Mouse (Mus musculus) C2C12 (cell line): ENCODE measurements around the gene Abt1. TPM values are rescaled to one million over a fixed set of nuclear protein-coding genes. Genes with fewer than 3 reads are reported as not detected.

ENCODE experiments used
- H3K27me3 ChIP-seq: one replicate; pipeline ENCODE4 v1.6.1; 2011; ENCODE audit not compliant: control insufficient read depth, insufficient read depth, insufficient read length
- H3K36me3 ChIP-seq: one replicate; pipeline ENCODE4 v1.6.1; 2011; ENCODE audit not compliant: control insufficient read depth, insufficient read depth
- H3K4me3 ChIP-seq: one replicate; pipeline ENCODE4 v1.5.1; 2011; ENCODE audit warnings: mild to moderate bottlenecking, control low read depth; ENCODE audit not compliant: poor library complexity, insufficient read depth, severe bottlenecking
- H3K79me2 ChIP-seq: one replicate; pipeline ENCODE4 v1.6.1; 2011; ENCODE audit not compliant: control insufficient read depth, insufficient read depth
- H3K79me3 ChIP-seq: one replicate; pipeline ENCODE4 v1.6.1; 2011; ENCODE audit warnings: low read depth, control low read depth
- H3ac ChIP-seq: one replicate; pipeline ENCODE3; 2011; ENCODE audit warnings: low read depth; ENCODE audit not compliant: control insufficient read depth, insufficient read length
- CEBPB ChIP-seq: IDR thresholded peaks from one replicate; pipeline ENCODE4 v1.6.1; 2011; ENCODE audit warnings: low read depth, mild to moderate bottlenecking, control low read depth, moderate library complexity
- CTCF ChIP-seq: IDR thresholded peaks from one replicate; pipeline ENCODE4 v1.5.1; 2011; ENCODE audit not compliant: control insufficient read depth, insufficient read depth, insufficient read length
- FOSL1 ChIP-seq: IDR thresholded peaks from one replicate; pipeline ENCODE4 v1.8.0; 2011; ENCODE audit warnings: mild to moderate bottlenecking, low read length; ENCODE audit not compliant: poor library complexity, insufficient read depth, severe bottlenecking
- MAX ChIP-seq: IDR thresholded peaks from one replicate; pipeline ENCODE4 v1.6.1; 2011; ENCODE audit warnings: mild to moderate bottlenecking, control low read depth
- MYOD1 ChIP-seq: IDR thresholded peaks from one replicate; pipeline ENCODE4 v1.6.1; 2011; ENCODE audit warnings: low read depth; ENCODE audit not compliant: control insufficient read depth, insufficient read length
- MYOG ChIP-seq: IDR thresholded peaks from one replicate; pipeline ENCODE4 v1.6.1; 2011; ENCODE audit not compliant: control insufficient read depth, insufficient read length; ENCODE audit errors: extremely low read depth
- USF1 ChIP-seq: IDR thresholded peaks from one replicate; pipeline ENCODE4 v1.6.1; 2011; ENCODE audit warnings: low read depth, mild to moderate bottlenecking, control low read depth, moderate library complexity
- polyA plus RNA-seq: library from polyadenylated mRNA; unstranded; fragments of >200 nt; fragmentation: generic; extraction: Trizol; gene quantifications from one replicate; pipeline ENCODE4 v1.2.1, GENCODE M21; 2012; ENCODE audit warnings: missing spikeins

The Abt1 gene
- polyA plus RNA-seq, 1 experiment: 11.2 TPM

DNA sequence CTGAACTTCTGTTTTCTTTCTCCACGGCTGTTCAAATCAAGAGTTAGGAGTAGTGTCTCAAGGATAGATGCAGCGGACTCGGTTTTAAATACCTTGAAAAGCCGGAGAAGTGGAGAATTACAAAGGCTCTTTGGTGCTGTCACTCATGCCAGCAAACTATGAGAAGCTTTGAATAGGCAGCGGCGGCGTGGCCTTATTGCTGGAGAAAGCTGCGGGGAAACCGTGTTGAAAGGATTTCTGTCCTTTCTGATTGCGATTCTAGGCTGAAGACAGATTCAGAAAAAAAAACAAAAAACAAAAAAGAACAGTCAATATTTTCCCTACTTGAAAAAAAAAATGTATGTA, 54.3 kb downstream of the Abt1 start:
- H3ac ChIP-seq: peak overlapping the region; percentile 61
- TF ChIP-seq CEBPB (no peak), FOSL1 (no peak), CTCF (no peak)

DNA sequence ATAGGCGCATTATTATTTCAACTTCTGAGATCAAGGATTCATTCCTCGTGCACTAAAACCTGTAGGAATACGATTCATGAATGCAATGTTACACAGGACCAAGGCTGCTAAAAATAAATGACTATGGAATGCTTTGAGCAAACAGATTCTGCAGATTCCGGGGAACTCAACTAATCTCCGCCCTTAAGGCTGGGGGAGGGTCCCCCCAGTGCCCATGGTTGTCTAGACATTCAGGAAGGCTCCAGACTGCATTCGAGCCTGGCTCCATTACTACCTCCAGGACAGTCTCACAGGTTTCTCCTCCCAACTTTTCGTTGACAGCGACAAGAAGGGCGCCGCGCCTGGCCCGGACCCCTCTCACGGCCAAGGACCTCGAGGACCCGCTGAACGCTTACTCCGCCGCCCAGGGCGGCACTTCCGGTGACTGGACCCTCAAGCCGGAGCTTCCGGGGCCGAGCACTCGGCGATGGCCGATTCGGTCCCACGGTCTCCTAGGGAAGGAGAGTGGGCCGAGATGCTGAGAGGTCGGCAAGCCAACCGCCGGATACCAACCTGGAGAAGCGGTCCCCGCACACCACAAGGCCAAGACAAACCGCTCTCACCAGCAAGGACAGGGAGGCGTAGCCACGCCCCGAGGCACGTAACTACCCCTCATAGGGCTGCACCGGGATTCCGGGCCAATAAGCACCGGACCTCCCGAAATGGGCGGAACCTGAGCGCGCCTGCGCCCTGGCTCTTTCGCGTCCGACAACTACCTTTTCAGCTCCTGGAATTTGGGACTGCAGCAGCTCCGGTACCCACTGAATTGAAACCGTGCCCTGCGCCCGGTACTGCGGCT, 54.9 kb downstream of the Abt1 start, which contains the start of gene Zfp322a:
TSS of gene Zfp322a (minus strand) at position 626 of the 838 bp plus-strand sequence.
- H3ac ChIP-seq: peak within 1 kb of the TSS; percentile 89
- H3K79me3 ChIP-seq: peaks cover 31% of the 10 kb centered on the region
- no peak for TF ChIP-seq USF1
- no peak for TF ChIP-seq MAX
- TF ChIP-seq CEBPB: no peak
- TF ChIP-seq MYOD1: no peak
- no peak for TF ChIP-seq CTCF
- TF ChIP-seq MYOG: no peak
- no peak for TF ChIP-seq FOSL1
- peaks cover 15% of the 10 kb centered on the region for H3K36me3 ChIP-seq
- H3K27me3 ChIP-seq: no peaks in the 10 kb centered on the region
- peaks cover 48% of the 10 kb centered on the region for H3K79me2 ChIP-seq
- H3K4me3 ChIP-seq: peak within 1 kb of the TSS; percentile 55

More for the DNA sequence above, 54.3 kb downstream of the Abt1 start:
- H3K79me3 ChIP-seq: peaks cover 29% of the 10 kb centered on the region
- peak overlapping the region; percentile 55 for H3K4me3 ChIP-seq
- peaks cover 12% of the 10 kb centered on the region for H3K36me3 ChIP-seq
- no peaks in the 10 kb centered on the region for H3K27me3 ChIP-seq
- peaks cover 42% of the 10 kb centered on the region for H3K79me2 ChIP-seq

Other genes starting within 250 kb of the Abt1 start
- gene Vmn1r220, start 235.9 kb downstream of the Abt1 start, polyA plus RNA-seq: not detected
- not detected for gene Vmn1r221, start 209.7 kb downstream of the Abt1 start, polyA plus RNA-seq
- not detected for gene Vmn1r222, start 187.9 kb downstream of the Abt1 start, polyA plus RNA-seq
- not detected for gene Vmn1r223, start 176.7 kb downstream of the Abt1 start, polyA plus RNA-seq
- gene Zfp322a, start 54.7 kb downstream of the Abt1 start, polyA plus RNA-seq: 2.1 TPM
- gene Btn1a1, start 42.0 kb upstream of the Abt1 start, polyA plus RNA-seq: not detected
- 0.07 TPM for gene Btn2a2, start 65.0 kb upstream of the Abt1 start, polyA plus RNA-seq
- gene Hist1h4h, start 107.2 kb upstream of the Abt1 start, polyA plus RNA-seq: 6.9 TPM
- 98.1 TPM for gene Hist1h2af, start 110.0 kb upstream of the Abt1 start, polyA plus RNA-seq
- 5.5 TPM for gene Hist1h3g, start 111.6 kb upstream of the Abt1 start, polyA plus RNA-seq
- 1.2 TPM for gene Hist1h2bh, start 119.5 kb upstream of the Abt1 start, polyA plus RNA-seq
- gene Hist1h3f, start 120.2 kb upstream of the Abt1 start, polyA plus RNA-seq: 1.2 TPM
- gene Hist1h4f, start 127.8 kb upstream of the Abt1 start, polyA plus RNA-seq: 7.4 TPM
- 0.25 TPM for gene Hist1h1d, start 129.4 kb upstream of the Abt1 start, polyA plus RNA-seq
- 2.8 TPM for gene Hist1h3e, start 138.5 kb upstream of the Abt1 start, polyA plus RNA-seq
- gene Hist1h2ae, start 147.4 kb upstream of the Abt1 start, polyA plus RNA-seq: 12.6 TPM
- gene Hist1h2bg, start 147.5 kb upstream of the Abt1 start, polyA plus RNA-seq: 9.9 TPM
- gene Hist1h2bf, start 150.3 kb upstream of the Abt1 start, polyA plus RNA-seq: 4.5 TPM
- 0.73 TPM for gene Hist1h2ad, start 150.5 kb upstream of the Abt1 start, polyA plus RNA-seq
- 1.9 TPM for gene Hist1h3d, start 151.9 kb upstream of the Abt1 start, polyA plus RNA-seq
- gene Hist1h4d, start 157.7 kb upstream of the Abt1 start, polyA plus RNA-seq: 2.8 TPM
- 0.98 TPM for gene Hist1h2be, start 197.3 kb upstream of the Abt1 start, polyA plus RNA-seq
- 1.2 TPM for gene Hist1h1e, start 198.7 kb upstream of the Abt1 start, polyA plus RNA-seq